Mouse (Mus musculus) intestine, postnatal 0 days (tissue): Measurements from ENCODE around the gene Plch2. TPM values are rescaled to one million over a fixed set of nuclear protein-coding genes. Genes with fewer than 3 reads are reported as not detected.
A peak's percentile ranks its signal among the peaks of the same experiment; 100 is the strongest.

Source experiments
- ATAC-seq: fragments of 200-750 bp; cut with Nextera tagmentation; 2 replicates; pipeline ENCODE4 v1.8.0; 2017; ENCODE audit warnings: mild to moderate bottlenecking, moderate TSS enrichment, moderate library complexity
- H3K27ac ChIP-seq: fragments of 300-500 bp; sonication (generic); 2 replicates; pipeline ENCODE4 v1.5.1; 2014; ENCODE audit warnings: mild to moderate bottlenecking, low read depth, low read length, moderate library complexity
- H3K27me3 ChIP-seq: fragments of 300-500 bp; sonication (generic); replicated peaks from 2 replicates; pipeline ENCODE4 v1.6.1; 2014; ENCODE audit warnings: low read length, mixed read lengths; ENCODE audit not compliant: control insufficient read depth, insufficient read depth
- H3K36me3 ChIP-seq: fragments of 300-500 bp; sonication (generic); 2 replicates; pipeline ENCODE4 v1.6.1; 2014; ENCODE audit warnings: mild to moderate bottlenecking, moderate library complexity; ENCODE audit not compliant: control insufficient read depth, insufficient read depth
- H3K4me1 ChIP-seq: fragments of 300-500 bp; sonication (generic); replicated peaks from 2 replicates; pipeline ENCODE4 v1.6.1; 2014; ENCODE audit warnings: antibody characterized with exemption, low read length, mixed read lengths; ENCODE audit not compliant: control insufficient read depth, insufficient read depth
- H3K4me2 ChIP-seq: fragments of 300-500 bp; sonication (generic); replicated peaks from 2 replicates; pipeline ENCODE4 v1.6.1; 2014; ENCODE audit warnings: low read depth, mild to moderate bottlenecking, moderate library complexity
- H3K4me3 ChIP-seq: fragments of 300-500 bp; sonication (generic); 2 replicates; pipeline ENCODE4 v1.5.1; 2014; ENCODE audit warnings: low read depth, low read length
- H3K9ac ChIP-seq: fragments of 300-500 bp; sonication (generic); 2 replicates; pipeline ENCODE4 v1.6.1; 2014; ENCODE audit warnings: mild to moderate bottlenecking, low read depth, low read length
- H3K9me3 ChIP-seq: fragments of 300-500 bp; sonication (generic); 2 replicates; pipeline ENCODE4 v1.6.1; 2016; ENCODE audit warnings: mixed run types; ENCODE audit not compliant: control insufficient read depth
- CTCF ChIP-seq: sonication (generic); IDR thresholded peaks from 2 replicates; pipeline ENCODE4 v1.5.1; 2016; ENCODE audit warnings: low read depth, mild to moderate bottlenecking, control low read depth, antibody characterized with exemption, moderate library complexity
- WGBS: fragments of 180-500 bp; shearing (Covaris S2); extraction: QIAGEN DNeasy Blood & Tissue Kit; methylation state at CpG from one replicate; pipeline ENCODE4 v1.1.7; 2014; 5-methylcytosine and 5-hydroxymethylcytosine counted together
- polyA plus RNA-seq: library from polyadenylated mRNA; unstranded; fragments of >200 nt; fragmentation: Nextera tagmentation; extraction: Ambion mirVana; gene quantifications from 2 replicates; pipeline ENCODE4 v1.2.1, GENCODE M21; 2015

The Plch2 gene
- polyA plus RNA-seq, 1 experiment from 2014 or later: 5.3 TPM

GRCm38 (mm10) chr4:155050116-155050515, 6.5 kb downstream of the Plch2 start:
- H3K9ac ChIP-seq: no peak overlapping the region
- peaks cover 7% of the 10 kb centered on the region for H3K36me3 ChIP-seq
- no peak for TF ChIP-seq CTCF
- H3K27me3 ChIP-seq: no peaks in the 10 kb centered on the region
- no peaks in the 10 kb centered on the region for H3K9me3 ChIP-seq
- H3K4me2 ChIP-seq: no peak overlapping the region
- 82% methylated on average over 7 of the region's 7 CpGs for WGBS
- no peak overlapping the region for H3K4me3 ChIP-seq
- ATAC-seq: no peak
- H3K4me1 ChIP-seq: no peaks in the 10 kb centered on the region
- H3K27ac ChIP-seq: no peak overlapping the region

GRCm38 (mm10) chr4:155046636-155047035, 9.9 kb downstream of the Plch2 start:
- Histone ChIP-seq H3K36me3 (peaks cover 7% of the 10 kb centered on the region), H3K9ac (no peak overlapping the region), H3K4me2 (no peak overlapping the region), H3K9me3 (no peaks in the 10 kb centered on the region), H3K27me3 (peaks cover 8% of the 10 kb centered on the region; the same call in 1 of the 2 replicates), H3K4me3 (no peak overlapping the region), H3K27ac (no peak overlapping the region), H3K4me1 (no peaks in the 10 kb centered on the region)
- ATAC-seq: no peak
- WGBS: 86% methylated on average over 14 of the region's 14 CpGs
- TF ChIP-seq CTCF: no peak

GRCm38 (mm10) chr4:155043289-155043625, 13.3 kb downstream of the Plch2 start:
- WGBS: 27% methylated on average over 24 of the region's 25 CpGs
- H3K36me3 ChIP-seq: peaks cover 7% of the 10 kb centered on the region
- H3K9ac ChIP-seq: no peak overlapping the region
- TF ChIP-seq CTCF: no peak
- H3K4me2 ChIP-seq: peak overlapping the region; percentile 25
- H3K27ac ChIP-seq: no peak overlapping the region
- 0 out of 2 replicates have a peak overlapping the region, but pooled peaks have one; percentile 9 for H3K4me3 ChIP-seq
- no peak for ATAC-seq
- no peaks in the 10 kb centered on the region for H3K4me1 ChIP-seq
- peaks cover 8% of the 10 kb centered on the region; the same call in 1 of the 2 replicates for H3K27me3 ChIP-seq
- H3K9me3 ChIP-seq: no peaks in the 10 kb centered on the region

- WGBS: 30% methylated on average over 60 of the region's 65 CpGs
- Histone ChIP-seq H3K4me2 (peak overlapping the region; percentile 25), H3K36me3 (peaks cover 2% of the 10 kb centered on the region; the same call in 1 of the 2 replicates), H3K27ac (no peak overlapping the region), H3K9me3 (no peaks in the 10 kb centered on the region), H3K27me3 (peaks cover 8% of the 10 kb centered on the region; the same call in 1 of the 2 replicates), H3K4me3 (0 out of 2 replicates have a peak overlapping the region, but pooled peaks have one; percentile 9), H3K4me1 (no peaks in the 10 kb centered on the region), H3K9ac (no peak overlapping the region)
- no peak for TF ChIP-seq CTCF
- ATAC-seq: no peak
Observed at GRCm38 (mm10) chr4:155042606-155043288, 13.8 kb downstream of the Plch2 start.

GRCm38 (mm10) chr4:155040696-155041095, 15.9 kb downstream of the Plch2 start:
- no peak for ATAC-seq
- Histone ChIP-seq H3K27ac (no peak overlapping the region), H3K36me3 (no peaks in the 10 kb centered on the region; the same call in 1 of the 2 replicates), H3K27me3 (peaks cover 8% of the 10 kb centered on the region; the same call in 1 of the 2 replicates), H3K4me3 (no peak overlapping the region), H3K4me1 (no peaks in the 10 kb centered on the region), H3K4me2 (no peak overlapping the region), H3K9me3 (no peaks in the 10 kb centered on the region), H3K9ac (no peak overlapping the region)
- TF ChIP-seq CTCF: no peak
- WGBS: 72% methylated on average over 6 of the region's 6 CpGs

GRCm38 (mm10) chr4:155040197-155040596, 16.4 kb downstream of the Plch2 start:
- Histone ChIP-seq H3K9ac (no peak overlapping the region), H3K4me1 (no peaks in the 10 kb centered on the region), H3K27me3 (peaks cover 8% of the 10 kb centered on the region; the same call in 1 of the 2 replicates), H3K9me3 (no peaks in the 10 kb centered on the region), H3K27ac (no peak overlapping the region), H3K36me3 (no peaks in the 10 kb centered on the region; the same call in 1 of the 2 replicates), H3K4me2 (no peak overlapping the region), H3K4me3 (no peak overlapping the region)
- 66% methylated on average over 9 of the region's 9 CpGs for WGBS
- ATAC-seq: no peak
- TF ChIP-seq CTCF: no peak
